Mouse (Mus musculus) splenic B cell, adult 2 months (primary cell): ENCODE results near the gene Mrps7.

ENCODE experiments used
- DNase-seq: peaks from one replicate; pipeline ENCODE4 v3.0.0-alpha.2; 2011; ENCODE audit warnings: low read depth, low spot score
- H3K27me3 ChIP-seq: 2 replicates; pipeline ENCODE4 v1.6.1; 2012; ENCODE audit warnings: mild to moderate bottlenecking, low read length, moderate library complexity, mixed read lengths; ENCODE audit not compliant: control insufficient read depth, poor library complexity, insufficient read depth, severe bottlenecking
- H3K36me3 ChIP-seq: 2 replicates; pipeline ENCODE4 v1.6.1; 2012; ENCODE audit warnings: mild to moderate bottlenecking, low read length, moderate library complexity, mixed read lengths; ENCODE audit not compliant: control insufficient read depth, poor library complexity, insufficient read depth, severe bottlenecking

Gene Mrps7

GRCm38 (mm10) chr11:115615108-115615825 lies 11.5 kb downstream of the Mrps7 start:
- no peak for DNase-seq
- no peaks in the 10 kb centered on the region for H3K27me3 ChIP-seq
- H3K36me3 ChIP-seq: peaks cover 4% of the 10 kb centered on the region

DNA sequence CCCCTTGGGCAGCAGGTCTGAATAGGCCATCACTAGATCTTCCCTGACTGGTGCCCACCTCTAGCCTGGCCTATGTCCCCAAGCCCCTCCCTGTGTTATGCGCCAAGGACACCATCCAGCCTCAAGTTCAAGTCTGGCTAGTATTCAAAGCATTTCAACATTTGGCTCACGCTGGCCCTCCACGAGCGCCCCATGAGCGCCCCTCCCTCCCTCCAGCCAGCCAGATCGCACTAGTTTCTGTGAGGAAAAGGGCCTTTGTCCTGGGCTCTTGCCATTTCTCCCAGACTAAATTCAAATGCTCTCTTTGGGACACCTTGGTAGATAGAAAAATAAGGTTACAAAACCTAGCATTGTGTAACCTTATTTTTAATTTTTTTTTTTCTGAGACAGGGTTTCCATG lies 12.2 kb downstream of the Mrps7 start:
- DNase-seq: no peak
- Histone ChIP-seq H3K27me3 (no peaks in the 10 kb centered on the region), H3K36me3 (peaks cover 6% of the 10 kb centered on the region)

- Histone ChIP-seq H3K36me3 (peaks cover 8% of the 10 kb centered on the region), H3K27me3 (no peaks in the 10 kb centered on the region)
- DNase-seq: no peak
Measured at GRCm38 (mm10) chr11:115616371-115616770, 12.6 kb downstream of the Mrps7 start.

DNA sequence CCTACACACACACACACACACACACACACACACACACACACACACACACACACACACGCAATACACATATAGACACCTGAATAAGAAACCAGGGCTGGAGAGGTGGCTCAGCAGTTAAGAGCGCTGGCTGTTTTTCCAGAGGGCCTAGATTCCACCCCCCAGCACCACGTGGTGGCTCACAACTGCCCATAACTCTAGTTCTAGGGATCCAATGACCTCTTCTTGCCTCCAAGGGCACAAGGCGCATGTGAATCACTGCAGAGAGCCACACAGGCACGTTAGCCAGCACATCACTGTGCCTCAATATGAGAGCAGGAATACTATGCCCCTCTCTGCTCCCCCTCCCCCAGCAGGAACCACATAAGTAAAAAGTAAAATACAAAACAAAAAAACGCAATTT lies 13.2 kb downstream of the Mrps7 start:
- Histone ChIP-seq H3K27me3 (no peaks in the 10 kb centered on the region), H3K36me3 (peaks cover 8% of the 10 kb centered on the region)
- no peak for DNase-seq

DNA sequence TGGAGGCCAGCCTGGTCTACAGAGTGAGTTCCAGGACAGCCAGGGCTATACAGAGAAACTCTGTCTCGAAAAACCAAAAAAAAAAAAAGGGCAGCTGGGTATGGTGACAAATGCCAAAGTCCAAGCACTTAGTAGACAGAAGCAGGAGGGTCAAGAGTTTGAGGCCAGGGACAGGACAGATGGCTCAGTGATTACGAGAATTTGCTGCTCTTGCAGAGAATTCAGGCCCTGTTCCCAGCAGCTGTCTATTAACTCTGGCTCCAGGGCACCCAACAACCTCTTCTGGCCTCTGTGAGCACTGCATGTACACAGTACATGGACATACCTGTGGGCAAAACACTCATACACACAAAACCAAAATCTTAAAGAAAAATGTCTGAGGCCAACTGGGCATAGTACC lies 14.3 kb downstream of the Mrps7 start:
- no peak for DNase-seq
- Histone ChIP-seq H3K36me3 (peaks cover 10% of the 10 kb centered on the region), H3K27me3 (no peaks in the 10 kb centered on the region)

DNA sequence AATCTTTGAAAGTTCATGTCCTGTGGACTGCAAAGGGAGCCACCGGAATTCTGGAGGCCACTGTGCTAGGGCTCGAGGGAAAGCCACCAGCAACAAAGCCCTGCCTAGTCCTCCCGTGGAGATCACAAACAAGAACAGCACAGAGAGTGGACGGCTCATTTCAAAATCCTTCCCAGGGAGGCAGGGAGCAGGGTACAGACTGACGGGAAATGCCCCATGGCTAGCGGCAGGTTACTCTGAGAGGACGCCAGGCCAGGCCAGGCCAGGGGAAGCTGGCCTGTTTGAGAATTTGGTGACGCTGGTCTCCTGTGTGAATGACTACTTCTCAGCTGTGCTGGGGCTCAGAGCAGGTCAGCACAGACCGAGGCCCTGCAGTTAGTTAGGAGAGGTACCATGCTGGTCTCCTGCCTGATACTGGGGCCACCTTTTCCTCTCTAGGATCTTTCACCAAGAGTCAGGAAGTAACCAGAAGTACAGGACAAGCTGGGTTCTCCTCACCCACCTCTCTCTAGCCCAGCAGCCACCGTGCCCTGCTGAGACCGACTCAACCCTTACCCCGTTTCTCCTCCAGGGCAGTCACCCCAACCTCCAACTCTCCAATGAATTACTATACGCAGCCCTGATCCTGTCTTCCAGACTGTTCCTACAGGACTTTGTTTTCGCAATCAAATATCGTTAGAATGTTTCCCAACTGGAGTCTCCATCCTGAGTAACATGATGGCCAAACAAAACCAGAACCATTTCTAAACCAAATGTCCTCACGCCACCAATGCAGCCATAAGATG lies 15.2 kb downstream of the Mrps7 start:
- no peaks in the 10 kb centered on the region for H3K27me3 ChIP-seq
- DNase-seq: no peak
- H3K36me3 ChIP-seq: peaks cover 12% of the 10 kb centered on the region

DNA sequence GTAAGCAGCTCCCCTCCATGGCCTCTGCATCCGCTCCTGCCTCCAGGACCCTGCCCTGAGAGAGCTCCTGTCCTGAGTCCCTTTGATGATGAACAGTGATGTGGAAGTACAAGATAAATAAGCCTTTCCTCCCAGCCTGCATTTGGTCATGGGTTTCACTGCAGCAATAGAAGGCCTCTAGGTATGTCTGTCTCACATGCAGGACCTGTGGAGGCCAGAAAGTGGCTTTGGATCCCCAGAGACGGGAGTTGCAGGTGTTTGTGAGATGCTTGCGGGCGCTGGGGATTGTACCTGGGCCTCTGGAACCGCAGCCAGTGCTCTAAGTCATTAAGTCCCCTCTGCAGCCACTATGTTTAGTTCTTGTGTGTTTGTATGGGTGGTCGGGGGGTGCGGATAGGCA lies 16.2 kb downstream of the Mrps7 start:
- H3K36me3 ChIP-seq: peaks cover 11% of the 10 kb centered on the region
- no peaks in the 10 kb centered on the region for H3K27me3 ChIP-seq
- no peak for DNase-seq

GRCm38 (mm10) chr11:115623487-115624070 lies 19.9 kb downstream of the Mrps7 start:
- no peaks in the 10 kb centered on the region for H3K27me3 ChIP-seq
- DNase-seq: peak; percentile 48

GRCm38 (mm10) chr11:115625877-115626276 lies 22.2 kb downstream of the Mrps7 start:
- Histone ChIP-seq H3K36me3 (peaks cover 6% of the 10 kb centered on the region), H3K27me3 (no peaks in the 10 kb centered on the region)
- no peak for DNase-seq

More at GRCm38 (mm10) chr11:115623487-115624070, 19.9 kb downstream of the Mrps7 start:
- peaks cover 10% of the 10 kb centered on the region for H3K36me3 ChIP-seq

- Histone ChIP-seq H3K27me3 (no peaks in the 10 kb centered on the region), H3K36me3 (peaks cover 4% of the 10 kb centered on the region)
- DNase-seq: no peak
Measured at GRCm38 (mm10) chr11:115626824-115627616, 23.3 kb downstream of the Mrps7 start.

DNA sequence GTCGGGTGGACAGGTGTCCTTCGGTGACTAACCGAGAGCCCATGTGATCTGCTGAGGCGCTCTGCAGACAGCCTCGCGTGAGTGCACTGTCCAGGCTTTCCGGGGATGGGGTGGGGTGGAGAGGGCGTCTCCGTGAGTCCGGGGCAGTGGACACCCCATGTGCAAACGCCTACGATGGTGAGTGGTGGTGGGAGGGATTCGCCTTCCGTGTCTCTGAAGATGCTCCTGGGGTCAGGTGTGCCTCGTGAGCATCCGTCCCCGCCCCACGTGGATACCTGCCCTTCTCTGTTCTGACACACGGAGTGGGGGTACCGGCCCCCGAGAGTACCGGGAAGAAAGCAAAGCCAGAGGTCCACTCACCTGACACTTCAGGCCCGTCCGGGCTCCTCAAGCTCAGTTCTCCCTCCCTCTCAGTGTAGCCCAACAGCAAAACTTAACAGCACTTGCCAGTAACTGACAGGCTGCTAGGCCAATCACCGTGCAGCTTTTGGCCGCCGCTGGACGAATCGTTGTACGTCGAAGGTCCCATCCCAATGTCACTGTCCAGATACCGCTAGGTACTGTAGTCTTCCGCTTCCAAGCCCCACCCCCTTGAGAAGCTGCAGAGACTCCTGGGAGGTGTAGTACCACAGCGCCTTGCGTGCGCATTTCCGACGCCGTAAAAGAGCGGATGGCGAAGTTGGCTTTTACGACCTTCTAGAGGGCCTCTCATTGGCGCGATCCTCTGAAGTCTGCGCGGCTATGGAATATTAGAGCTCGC lies 24.2 kb downstream of the Mrps7 start, which contains the start of gene Slc25a19:
Gene Slc25a19 (minus strand): TSS at position 591 of the 760 bp plus-strand sequence.
- no peaks in the 10 kb centered on the region for H3K27me3 ChIP-seq
- peak; percentile 100 for DNase-seq
- H3K36me3 ChIP-seq: peaks cover 3% of the 10 kb centered on the region

DNA sequence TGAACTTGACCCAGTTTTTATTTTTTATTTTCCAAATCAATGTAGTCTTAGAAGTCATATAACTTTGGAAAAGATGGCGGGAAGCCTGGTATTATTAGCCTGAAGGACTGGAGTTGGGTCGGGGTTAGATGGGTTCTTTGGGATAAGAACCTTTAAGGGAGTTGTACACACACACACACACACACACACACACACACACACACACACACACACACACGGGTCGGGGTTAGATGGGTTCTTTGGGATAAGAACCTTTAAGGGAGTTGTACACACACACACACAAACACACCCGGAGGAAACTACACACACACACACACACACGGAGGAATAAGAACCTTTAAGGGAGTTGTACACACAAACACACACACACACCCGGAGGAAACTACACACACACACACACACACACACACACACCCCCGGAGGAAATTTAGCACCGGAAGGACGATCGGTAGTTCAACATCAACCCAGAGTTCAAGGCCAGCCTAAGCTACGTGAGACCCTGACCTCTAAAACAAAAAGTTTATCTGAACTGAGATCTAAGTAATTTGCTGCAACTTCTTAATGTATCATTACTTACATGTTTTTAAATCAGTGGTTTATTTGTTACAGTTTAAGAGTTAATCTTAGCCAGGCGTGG lies 24.9 kb downstream of the Mrps7 start:
- DNase-seq: no peak
- Histone ChIP-seq H3K36me3 (no peaks in the 10 kb centered on the region), H3K27me3 (no peaks in the 10 kb centered on the region)

- H3K27me3 ChIP-seq: no peaks in the 10 kb centered on the region
- no peaks in the 10 kb centered on the region for H3K36me3 ChIP-seq
- peak; percentile 38 for DNase-seq
Measured at GRCm38 (mm10) chr11:115629734-115630531, 26.2 kb downstream of the Mrps7 start.
